In genomic region chr12:39715120-39715519, GRCm38 (mm10) we compare ENCODE assay signal across 16 mouse cellular contexts.
A peak's percentile ranks its signal among the peaks of the same experiment; 100 is the strongest.
DNase-seq lines count a peak whose midpoint lies in the region; ATAC-seq lines count a peak whose summit lies in the region.
"Had no signal": no experiment of that assay in that cellular context is flagged by ENCODE, and none has a peak within 500 bp of the region (broad histone marks: within the 10 kb centered on the region; RNA-seq: fewer than 3 reads in every experiment).

No protein-coding gene starts in this region.

- H3K4me2 ChIP-seq in hindbrain, embryonic 12.5 days (replicated peaks), result peak overlapping the region; percentile 17; the same call in 1 of the 2 replicates
- H3K4me2 ChIP-seq in midbrain, embryonic 14.5 days (ENCODE audit: low read length), result no peak overlapping the region; the same call in 1 of the 2 replicates
- H3K4me2 ChIP-seq: liver, embryonic 11.5 days had no signal

- peaks cover 7% of the 10 kb centered on the region for H3K4me1 ChIP-seq in forebrain, embryonic 10.5 days
- peaks cover 11% of the 10 kb centered on the region for H3K4me1 ChIP-seq in hindbrain, embryonic 12.5 days
- H3K4me1 ChIP-seq in midbrain, embryonic 14.5 days (ENCODE audit: control insufficient read depth, insufficient read depth, low read length), result peaks cover 15% of the 10 kb centered on the region
- H3K4me1 ChIP-seq: megakaryocyte, embryonic 14.5 days had no signal

- no peaks in the 10 kb centered on the region for H3K9me3 ChIP-seq in forebrain, embryonic 10.5 days
- no peaks in the 10 kb centered on the region for H3K9me3 ChIP-seq in hindbrain, embryonic 12.5 days (replicated peaks)
- H3K9me3 ChIP-seq in midbrain, embryonic 14.5 days (ENCODE audit: control insufficient read depth, low read length), result no peaks in the 10 kb centered on the region
- H3K9me3 ChIP-seq: megakaryocyte, embryonic 14.5 days had no signal

- ATAC-seq in hindbrain, embryonic 12.5 days (ENCODE audit: low FRiP score), result peak; percentile 83
- peak; percentile 57; the same call in 1 of the 2 replicates for ATAC-seq in midbrain, embryonic 14.5 days (ENCODE audit: low FRiP score, low TSS enrichment)

- no peak overlapping the region for H3K9ac ChIP-seq in hindbrain, embryonic 12.5 days
- H3K9ac ChIP-seq in midbrain, embryonic 14.5 days (replicated peaks; ENCODE audit: low read length), result no peak overlapping the region

- H3K36me3 ChIP-seq in forebrain, embryonic 10.5 days (replicated peaks), result no peaks in the 10 kb centered on the region
- H3K36me3 ChIP-seq in hindbrain, embryonic 12.5 days, result no peaks in the 10 kb centered on the region
- H3K36me3 ChIP-seq in midbrain, embryonic 14.5 days (ENCODE audit: control insufficient read depth, insufficient read depth, low read length), result no peaks in the 10 kb centered on the region

- WGBS in forebrain, embryonic 10.5 days, result 49% methylated on average over 4 of the region's 4 CpGs
- WGBS in hindbrain, embryonic 12.5 days, result 36% methylated on average over 4 of the region's 4 CpGs
- WGBS in midbrain, embryonic 14.5 days, result 13% methylated on average over 4 of the region's 4 CpGs

- 0 out of 2 replicates have a peak overlapping the region, but pooled peaks have one; percentile 48 for H3K27ac ChIP-seq in forebrain, embryonic 10.5 days
- peak overlapping the region; percentile 70 for H3K27ac ChIP-seq in hindbrain, embryonic 12.5 days
- H3K27ac ChIP-seq in midbrain, embryonic 14.5 days (replicated peaks; ENCODE audit: low read depth, low read length), result peak overlapping the region; percentile 82
- H3K27ac ChIP-seq: layer of hippocampus, adult 2 months had no signal

- no peaks in the 10 kb centered on the region for H3K27me3 ChIP-seq in forebrain, embryonic 10.5 days (ENCODE audit: poor library complexity, severe bottlenecking)
- H3K27me3 ChIP-seq in hindbrain, embryonic 12.5 days, result no peaks in the 10 kb centered on the region
- no peaks in the 10 kb centered on the region for H3K27me3 ChIP-seq in midbrain, embryonic 14.5 days (ENCODE audit: control insufficient read depth, insufficient read depth, low read length)
- H3K27me3 ChIP-seq: megakaryocyte, embryonic 14.5 days had no signal

- H3K4me3 ChIP-seq in forebrain, embryonic 10.5 days, result no peak overlapping the region
- no peak overlapping the region for H3K4me3 ChIP-seq in hindbrain, embryonic 12.5 days
- H3K4me3 ChIP-seq in midbrain, embryonic 14.5 days (replicated peaks; ENCODE audit: low read depth, low read length), result no peak overlapping the region
- H3K4me3 ChIP-seq: layer of hippocampus, adult 2 months; megakaryocyte, embryonic 14.5 days had no signal

- peak; percentile 38 for DNase-seq in brain, adult 2 months (ENCODE audit: low read depth, low spot score)
- peak; percentile 18 for DNase-seq in forebrain, embryonic 10.5 days (ENCODE audit: extremely low spot score, low spot score)
- DNase-seq in midbrain, embryonic 14.5 days, result peak; percentile 86
- DNase-seq in gastrocnemius, postnatal 10 days, result no peak
- DNase-seq in right cerebral cortex, postnatal 4 days, result no peak
- no peak for DNase-seq in right cerebral cortex, postnatal 14 days
- no peak for DNase-seq in thymus, postnatal 14 days
- DNase-seq: adrenal gland, postnatal 36 days; B cell, adult 2 months; cerebellum, adult 8-10 months; heart, postnatal 4 days; kidney, adult 8-10 months had no signal

Comparison
In these comparisons a context has a peak if more than half of its experiments do, and no peak if none do; other contexts are left out.
1. DNase-seq: peak in brain, adult 2 months (single experiment), forebrain, embryonic 10.5 days (single experiment) and midbrain, embryonic 14.5 days (single experiment); none in gastrocnemius, postnatal 10 days (single experiment), right cerebral cortex, postnatal 4 days (single experiment), right cerebral cortex, postnatal 14 days (single experiment) and thymus, postnatal 14 days (single experiment).
2. Peak in every context shown above with its lines, with median percentiles within 50 percentile points of each other: H3K27ac ChIP-seq.